Mouse (Mus musculus) spleen, postnatal 4 days (tissue): ENCODE data around the gene Pnpla8.
"Not testable (repeated sequence)": the region's sequence is repeated elsewhere in the genome, so short reads cannot be mapped to it uniquely, and the experiment has no call there.

Source experiments
- DNase-seq, 2 experiments: peaks; one replicate each; pipeline ENCODE4 v3.0.0; 2022; ENCODE audit warnings: low spot score in 2 of 2

The Pnpla8 gene

DNA sequence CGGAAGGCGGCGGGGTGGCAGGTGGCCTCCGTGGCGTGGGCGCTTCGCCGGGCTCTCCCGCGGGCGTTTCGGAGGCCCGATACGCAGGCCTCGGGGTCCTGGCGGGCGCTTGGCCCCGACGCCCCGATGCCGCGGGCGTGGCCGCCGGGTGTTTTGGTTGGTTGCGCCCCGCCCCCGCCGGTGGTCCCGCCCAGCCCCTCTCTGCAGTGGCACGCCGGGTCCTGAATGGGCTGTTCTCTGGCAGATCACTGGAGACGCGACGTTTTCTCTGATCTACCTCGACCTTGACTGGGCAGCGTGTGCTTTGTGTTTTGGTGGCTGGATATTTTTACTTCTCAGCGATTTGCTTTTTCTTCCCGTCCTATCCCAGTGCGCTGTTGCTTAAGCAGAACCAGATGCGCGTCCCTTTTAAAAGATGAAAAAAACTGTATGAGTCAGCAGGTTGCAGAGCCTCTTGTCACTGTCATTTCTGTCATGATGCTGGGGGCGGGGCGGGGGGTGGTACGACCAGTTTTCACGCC lies 48.2 kb downstream of the Pnpla8 start:
- DNase-seq, result peak in 1 of 2 experiments; percentile 78

- no peak for DNase-seq
These were observed 53.1 kb downstream of the Pnpla8 start for GRCm38 (mm10) chr12:44274125-44274835.

GRCm38 (mm10) chr12:44280147-44280546 lies 59.0 kb downstream of the Pnpla8 start:
- not testable (repeated sequence) for DNase-seq

GRCm38 (mm10) chr12:44281534-44281933 lies 60.4 kb downstream of the Pnpla8 start:
- DNase-seq, result no peak

DNA sequence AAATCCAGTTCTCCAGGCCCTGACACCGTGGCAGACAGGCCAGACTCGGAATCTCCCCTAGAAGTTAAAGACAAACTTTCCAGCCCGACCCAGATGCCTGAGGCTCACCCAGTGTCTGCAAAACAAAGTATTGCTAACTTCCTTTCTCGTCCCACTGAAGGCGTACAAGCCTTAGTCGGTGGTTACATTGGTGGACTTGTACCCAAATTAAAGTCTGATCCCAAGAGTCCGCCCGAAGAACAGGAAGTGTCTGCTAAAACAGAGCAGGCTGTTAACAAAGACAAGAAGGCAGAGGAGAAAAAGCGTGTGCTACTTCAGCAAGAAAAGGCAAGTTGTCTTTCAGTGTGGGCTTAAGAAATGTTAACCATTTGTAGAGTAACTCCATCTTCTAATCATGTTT lies 62.2 kb downstream of the Pnpla8 start:
- DNase-seq, result no peak

DNA sequence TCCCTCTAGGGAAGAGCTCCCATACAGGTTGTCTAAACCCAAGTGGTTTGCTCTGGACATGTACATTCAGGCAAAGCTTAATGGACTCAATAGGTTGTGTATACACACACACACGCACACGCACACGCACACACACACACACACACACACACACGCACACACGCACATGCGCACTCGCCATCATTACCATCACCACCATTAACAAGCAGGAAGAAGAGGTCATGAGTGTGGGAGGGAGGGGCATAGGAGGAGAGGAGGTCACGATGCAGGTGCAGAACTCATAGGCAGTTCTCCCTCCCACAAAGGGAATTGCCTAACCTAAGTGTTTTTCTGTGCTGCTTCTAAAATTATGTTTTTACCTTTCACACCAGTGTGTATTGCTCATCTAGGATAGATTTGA lies 65.8 kb downstream of the Pnpla8 start:
- DNase-seq, result no peak

GRCm38 (mm10) chr12:44292281-44292680 lies 71.1 kb downstream of the Pnpla8 start:
- peak; percentile 47 to 79 for DNase-seq

DNA sequence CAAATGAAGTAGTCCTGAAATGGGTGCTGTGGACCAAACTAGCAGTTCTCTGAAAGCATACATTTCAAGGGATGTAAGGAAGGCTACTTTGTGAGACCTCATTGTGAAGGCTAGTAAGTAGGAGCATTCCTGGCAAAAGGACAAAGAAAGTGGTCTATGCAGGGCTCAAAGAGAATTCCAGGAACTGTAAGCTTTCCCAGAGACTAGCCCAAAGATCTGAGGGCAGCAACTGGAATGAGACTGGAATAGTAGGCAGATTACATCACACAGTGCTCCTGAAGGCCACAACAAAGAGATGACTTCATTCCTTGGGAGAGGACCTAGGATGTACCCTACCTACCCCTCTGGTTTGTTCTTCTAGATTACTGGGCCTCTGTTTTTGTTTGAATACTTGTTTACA lies 79.6 kb downstream of the Pnpla8 start:
- DNase-seq, result no peak

GRCm38 (mm10) chr12:44304012-44304411 lies 82.8 kb downstream of the Pnpla8 start:
- no peak for DNase-seq

GRCm38 (mm10) chr12:44304869-44305268 lies 83.7 kb downstream of the Pnpla8 start:
- no peak for DNase-seq

DNA sequence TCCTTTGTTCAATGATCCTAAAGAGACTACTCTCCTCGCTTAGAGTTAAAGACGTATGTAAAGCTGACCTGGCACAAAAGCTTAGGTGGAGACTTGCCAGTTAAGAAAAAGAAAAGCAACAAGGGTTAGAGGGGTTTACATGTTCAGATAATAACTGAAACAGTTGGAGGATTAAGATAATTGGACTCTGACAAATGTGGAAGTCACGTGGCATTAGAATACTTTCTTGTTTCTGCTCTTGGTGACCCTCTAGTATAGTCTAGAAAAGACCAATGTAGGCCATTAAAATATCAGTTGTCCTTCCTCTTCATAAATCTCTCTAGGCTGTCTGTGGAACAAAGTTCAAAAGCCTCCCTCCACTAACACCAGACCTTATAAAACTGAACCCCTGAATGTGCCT lies 87.1 kb downstream of the Pnpla8 start:
- DNase-seq, result no peak

GRCm38 (mm10) chr12:44315212-44315611 lies 94.0 kb downstream of the Pnpla8 start:
- DNase-seq, result no peak

GRCm38 (mm10) chr12:44325091-44325490 lies 103.9 kb downstream of the Pnpla8 start:
- DNase-seq, result no peak

DNA sequence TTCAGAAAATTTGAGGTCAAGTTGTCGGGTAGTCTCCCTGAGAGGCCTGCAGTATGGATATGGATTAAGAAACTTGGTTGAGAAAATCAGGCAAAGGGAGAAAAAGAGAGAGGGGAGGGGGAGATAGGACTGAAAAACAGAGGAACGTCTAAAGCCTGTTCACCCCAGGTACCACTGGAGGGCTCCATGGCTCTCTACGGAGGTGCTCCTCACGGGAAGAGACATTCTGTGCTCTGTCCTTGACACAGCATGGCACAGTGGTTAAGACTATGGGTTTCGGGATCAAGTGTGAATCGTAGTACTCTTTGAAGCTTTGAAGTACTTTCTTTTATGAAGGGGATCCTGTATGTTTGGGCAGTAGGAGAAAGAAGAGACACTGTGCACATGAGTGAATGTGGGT lies 106.3 kb downstream of the Pnpla8 start:
- no peak for DNase-seq

DNA sequence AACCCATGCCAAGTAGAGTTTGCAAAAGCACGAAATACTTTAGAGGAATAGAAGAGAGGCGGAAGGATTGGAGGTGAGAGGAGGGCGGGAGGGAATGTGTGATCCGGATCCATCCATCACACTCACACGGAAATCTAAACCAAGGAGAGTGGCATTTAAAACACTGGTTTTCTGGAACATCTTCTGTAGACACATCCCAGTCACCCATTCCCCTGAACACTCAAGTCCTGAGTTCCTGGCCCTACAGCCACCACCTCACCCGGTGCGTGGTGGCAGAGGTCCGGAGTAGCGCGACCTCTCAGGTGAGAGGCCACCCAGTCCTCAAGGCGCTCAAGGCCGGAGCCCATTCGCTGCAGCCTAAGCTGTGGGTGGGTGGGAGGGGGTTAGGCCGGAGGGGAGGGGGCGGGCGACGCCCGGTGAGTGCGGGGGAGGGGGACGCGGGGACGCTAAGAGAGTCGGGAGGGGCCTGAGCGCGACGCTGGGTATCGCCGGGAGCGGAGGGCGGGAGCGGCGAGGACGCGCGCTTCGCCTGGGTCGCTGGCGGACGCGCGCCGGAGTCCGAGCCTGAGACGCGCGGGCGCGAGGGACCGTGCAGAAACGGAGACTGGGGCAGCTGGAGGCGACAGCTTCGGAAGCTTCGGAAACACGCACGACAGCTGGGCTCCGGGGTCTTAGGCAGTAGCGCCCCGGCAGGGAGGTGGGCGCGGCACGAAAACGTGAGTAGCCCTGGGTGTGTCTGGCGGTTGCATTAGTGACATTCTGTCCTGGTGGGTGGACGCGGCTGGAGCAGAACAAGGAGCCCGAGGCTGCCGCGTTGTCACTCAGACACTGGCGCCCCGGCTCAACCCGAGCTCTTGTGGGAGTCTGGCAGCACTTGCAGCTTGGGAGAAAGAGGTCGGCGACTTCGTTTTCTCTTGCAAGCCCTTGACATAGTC lies 107.5 kb downstream of the Pnpla8 start, which contains the start of gene Nrcam:
Gene Nrcam, plus strand, starts transcription at position 505 of the 935 bp plus-strand sequence.
- DNase-seq, result no peak

GRCm38 (mm10) chr12:44329316-44330215 lies 108.4 kb downstream of the Pnpla8 start:
- no peak for DNase-seq

DNA sequence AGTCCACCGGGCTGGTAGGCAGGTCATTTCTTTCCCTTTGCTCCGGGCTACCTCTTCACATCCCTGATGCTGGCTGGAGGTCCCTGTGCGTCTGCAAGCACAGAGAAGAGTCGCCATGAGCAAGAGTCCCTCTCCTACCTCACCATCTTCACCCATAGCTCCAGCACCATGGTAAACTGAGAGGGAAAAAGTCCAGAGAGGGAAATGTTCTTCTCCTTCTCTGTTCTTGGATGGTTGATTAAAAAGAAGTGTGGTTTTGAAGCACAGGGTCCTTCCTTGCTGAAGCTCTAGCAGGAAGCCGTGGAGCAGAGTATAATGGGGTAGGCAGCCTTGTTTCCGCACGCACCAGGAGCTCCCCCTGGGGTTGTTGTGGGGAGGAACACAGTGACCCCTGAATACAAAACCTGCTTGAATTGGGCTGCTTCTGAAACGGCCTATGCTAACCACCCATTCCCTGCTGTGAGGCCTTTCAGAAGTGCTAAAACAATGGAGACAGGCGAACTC lies 109.1 kb downstream of the Pnpla8 start:
- no peak for DNase-seq

- no peak for DNase-seq
These were observed 116.0 kb downstream of the Pnpla8 start for GRCm38 (mm10) chr12:44337136-44337640.

DNA sequence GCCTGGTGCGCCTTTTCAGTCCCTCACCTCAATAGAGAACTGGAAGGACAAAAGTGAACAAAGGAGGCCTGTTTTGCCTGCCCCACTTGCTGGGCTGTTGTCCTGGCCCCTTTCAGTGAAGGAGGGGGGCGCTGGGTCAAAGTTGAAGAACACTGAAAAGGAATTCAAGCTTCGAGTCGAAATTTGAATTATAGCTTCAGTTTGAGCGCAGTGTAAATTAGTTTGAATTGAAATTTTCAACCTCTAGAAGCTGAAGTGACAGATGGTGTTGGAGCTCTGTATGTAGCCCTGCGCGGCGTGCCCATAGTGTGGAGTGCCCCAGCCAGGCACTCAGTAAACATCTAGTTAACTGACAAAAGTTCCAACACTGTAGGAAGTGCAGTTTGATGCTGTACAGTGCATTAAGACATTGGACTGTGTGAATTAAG lies 117.0 kb downstream of the Pnpla8 start:
- DNase-seq, result no peak

DNA sequence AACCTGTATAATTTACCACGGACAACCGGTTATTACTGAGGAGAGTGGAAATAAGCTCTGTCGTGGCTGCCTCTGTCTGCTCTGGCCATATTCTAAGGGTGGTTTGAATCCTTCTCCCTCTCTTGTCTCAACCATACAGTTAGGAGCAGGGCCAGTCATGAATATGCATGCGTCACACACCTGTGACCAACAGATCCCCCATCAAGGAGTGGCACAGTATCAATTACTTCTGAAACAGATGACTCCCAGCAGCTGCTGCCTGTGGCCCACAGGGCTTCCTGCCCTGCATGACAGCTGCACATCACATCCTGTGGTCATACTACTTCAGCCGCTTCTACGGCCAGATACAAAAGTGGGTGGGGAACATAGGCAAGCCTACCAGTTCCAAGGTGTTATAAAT lies 122.9 kb downstream of the Pnpla8 start:
- DNase-seq, result no peak

DNA sequence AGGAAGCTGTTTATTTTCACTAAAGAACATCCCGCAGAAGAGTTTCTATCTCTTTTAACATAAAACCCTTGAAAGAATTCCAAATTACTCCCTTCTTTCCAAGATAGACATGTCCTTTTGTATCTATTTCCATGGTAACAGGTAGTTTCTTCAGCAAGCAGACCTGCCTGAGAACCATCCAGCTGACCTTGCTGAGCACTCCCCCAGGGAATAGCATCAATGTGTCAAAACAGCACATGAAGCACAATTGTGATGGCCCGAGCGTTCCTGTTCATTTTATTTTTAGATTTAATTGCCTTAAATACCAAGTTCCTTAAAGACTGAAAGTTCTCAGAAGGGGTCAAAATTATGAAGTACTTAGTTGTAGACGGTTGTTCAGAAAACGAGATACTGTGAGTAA lies 124.1 kb downstream of the Pnpla8 start:
- no peak for DNase-seq
